Mouse (Mus musculus): Measurements from ENCODE around the gene Nt5c3b. TPM values are rescaled to one million over a fixed set of nuclear protein-coding genes. Genes with fewer than 3 reads are reported as not detected.
A peak's percentile ranks its signal among the peaks of the same experiment; 100 is the strongest.

The Nt5c3b gene
- polyA plus RNA-seq, 1 experiment from 2014 or later, result 31.6 TPM

DNA sequence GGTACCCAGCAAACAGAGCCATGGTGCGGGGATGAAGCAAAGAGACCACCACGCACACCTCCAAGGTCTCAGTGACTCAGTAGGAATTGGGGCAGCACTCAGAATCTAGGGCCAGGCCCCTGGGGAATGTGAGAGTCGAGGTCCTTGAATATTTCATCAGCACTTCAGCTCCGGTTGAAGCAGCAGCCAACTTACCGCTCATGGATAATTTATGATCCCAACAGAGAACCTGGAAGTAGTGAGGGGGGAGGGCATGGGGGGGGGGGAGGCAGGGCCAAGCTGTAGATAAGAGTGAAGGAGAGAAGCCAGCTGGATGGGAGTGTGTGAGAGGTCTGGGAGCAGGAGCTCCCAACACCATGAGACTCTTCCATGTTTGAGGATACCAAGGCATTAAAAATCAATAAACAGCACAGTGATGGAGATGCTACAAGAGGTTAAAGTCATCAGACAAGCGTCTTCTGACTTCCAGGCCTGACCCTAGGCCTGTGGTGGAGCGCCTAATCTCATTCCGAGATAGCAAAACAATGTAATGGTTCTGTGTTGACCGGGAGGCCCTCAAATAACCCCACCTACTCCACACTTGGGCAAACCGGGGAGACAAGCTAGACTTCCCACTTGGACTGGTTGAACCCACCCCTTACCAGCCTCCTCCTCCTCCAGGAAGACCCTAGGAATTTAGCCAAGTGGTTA, 38.0 kb downstream of the Nt5c3b start:
- Histone ChIP-seq H3K4me3 (ENCODE audit: low read depth, low read length) (no peak overlapping the region), H3K9me3 (ENCODE audit: control insufficient read depth) (no peaks in the 10 kb centered on the region), H3K4me1 (replicated peaks; ENCODE audit: control insufficient read depth, insufficient read depth, low read length) (peaks cover 24% of the 10 kb centered on the region), H3K27ac (ENCODE audit: low read depth, low read length) (no peak overlapping the region), H3K27me3 (replicated peaks; ENCODE audit: control insufficient read depth, insufficient read depth, low read length) (no peaks in the 10 kb centered on the region), H3K36me3 (ENCODE audit: control insufficient read depth, insufficient read depth) (no peaks in the 10 kb centered on the region), H3K4me2 (replicated peaks; ENCODE audit: low read depth) (no peak overlapping the region), H3K9ac (ENCODE audit: low read depth, low read length) (no peak overlapping the region)
- TF ChIP-seq CTCF (IDR thresholded peaks at IDR 0.05; ENCODE audit: low read depth), result no peak
- WGBS, result 36% methylated on average over 10 of the region's 10 CpGs
- no peak for ATAC-seq

DNA sequence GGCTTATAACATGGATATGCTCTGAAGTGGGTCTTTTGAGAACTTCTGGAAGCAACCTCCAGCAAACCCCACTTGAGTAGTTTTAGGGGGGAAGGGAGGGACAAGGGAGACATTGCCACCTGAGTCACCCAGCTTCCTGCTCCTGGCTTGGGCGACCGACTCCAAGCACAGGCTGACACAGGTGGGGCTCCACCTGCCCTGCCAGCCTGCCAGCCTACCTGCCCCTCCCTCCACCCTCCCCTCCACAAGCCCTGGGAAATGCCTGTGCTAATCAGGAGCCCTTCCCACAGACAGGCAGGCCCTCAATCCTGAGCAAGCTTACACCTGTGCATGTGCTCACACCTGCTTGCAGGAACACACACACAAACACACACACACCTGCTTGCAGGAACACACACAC, 38.9 kb downstream of the Nt5c3b start:
- Histone ChIP-seq H3K27ac (ENCODE audit: low read depth, low read length) (peak overlapping the region; percentile 35; the same call in 1 of the 2 replicates), H3K9ac (ENCODE audit: low read depth, low read length) (peak overlapping the region; percentile 12), H3K9me3 (ENCODE audit: control insufficient read depth) (no peaks in the 10 kb centered on the region), H3K4me2 (replicated peaks; ENCODE audit: low read depth) (no peak overlapping the region), H3K4me3 (ENCODE audit: low read depth, low read length) (no peak overlapping the region), H3K36me3 (ENCODE audit: control insufficient read depth, insufficient read depth) (no peaks in the 10 kb centered on the region), H3K27me3 (replicated peaks; ENCODE audit: control insufficient read depth, insufficient read depth, low read length) (no peaks in the 10 kb centered on the region), H3K4me1 (replicated peaks; ENCODE audit: control insufficient read depth, insufficient read depth, low read length) (peaks cover 28% of the 10 kb centered on the region)
- peak; percentile 36 for ATAC-seq
- 35% methylated on average over 2 of the region's 2 CpGs for WGBS
- no peak for TF ChIP-seq CTCF (IDR thresholded peaks at IDR 0.05; ENCODE audit: low read depth)

DNA sequence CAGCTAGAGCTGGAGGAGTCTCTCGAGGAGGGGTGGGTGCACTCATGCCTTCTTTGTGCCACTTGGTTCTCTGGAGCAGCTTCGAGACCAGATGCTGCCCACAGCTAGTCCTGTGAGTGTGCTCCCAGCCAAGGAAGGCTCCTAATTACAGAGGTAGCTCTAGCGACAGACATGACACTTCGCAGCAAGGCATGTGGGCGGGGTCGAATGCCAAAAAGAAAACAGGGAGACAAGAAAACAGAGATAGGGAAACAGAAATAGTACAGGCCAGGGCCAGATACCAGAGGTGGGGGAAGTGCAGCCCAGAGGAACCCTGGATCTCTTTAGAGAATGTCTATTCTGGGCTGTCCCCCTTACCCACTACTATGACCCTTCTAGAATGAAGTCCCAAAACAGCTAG, 39.4 kb downstream of the Nt5c3b start:
- H3K27ac ChIP-seq (ENCODE audit: low read depth, low read length), result peak overlapping the region; percentile 35; the same call in 1 of the 2 replicates
- TF ChIP-seq CTCF (IDR thresholded peaks at IDR 0.05; ENCODE audit: low read depth), result no peak
- 31% methylated on average over 6 of the region's 6 CpGs for WGBS
- ATAC-seq, result no peak
- no peak overlapping the region for H3K4me3 ChIP-seq (ENCODE audit: low read depth, low read length)
- no peaks in the 10 kb centered on the region for H3K27me3 ChIP-seq (replicated peaks; ENCODE audit: control insufficient read depth, insufficient read depth, low read length)
- peaks cover 28% of the 10 kb centered on the region for H3K4me1 ChIP-seq (replicated peaks; ENCODE audit: control insufficient read depth, insufficient read depth, low read length)
- H3K9me3 ChIP-seq (ENCODE audit: control insufficient read depth), result no peaks in the 10 kb centered on the region
- H3K4me2 ChIP-seq (replicated peaks; ENCODE audit: low read depth), result no peak overlapping the region
- no peaks in the 10 kb centered on the region for H3K36me3 ChIP-seq (ENCODE audit: control insufficient read depth, insufficient read depth)
- H3K9ac ChIP-seq (ENCODE audit: low read depth, low read length), result peak overlapping the region; percentile 12

DNA sequence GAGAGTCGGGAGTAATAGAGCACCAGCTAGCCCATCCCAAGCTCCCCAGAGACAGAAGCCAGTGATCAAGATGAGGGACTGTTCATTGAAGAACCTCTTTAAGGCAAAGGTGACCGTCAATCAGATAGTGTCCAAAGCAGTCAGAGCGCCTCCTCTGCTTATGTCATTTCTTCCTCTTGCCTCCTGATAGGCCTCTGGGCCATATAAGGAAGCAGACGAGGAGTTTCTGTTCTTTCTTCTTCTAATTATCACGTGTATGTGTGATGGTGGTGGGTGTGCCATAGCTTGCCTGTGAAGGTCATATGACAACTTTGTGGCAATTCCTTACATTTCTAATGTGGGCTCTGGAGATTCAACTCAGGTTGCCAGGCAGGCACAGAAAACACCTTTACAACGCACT, 40.8 kb downstream of the Nt5c3b start:
- Histone ChIP-seq H3K4me1 (replicated peaks; ENCODE audit: control insufficient read depth, insufficient read depth, low read length) (peaks cover 28% of the 10 kb centered on the region), H3K4me3 (ENCODE audit: low read depth, low read length) (no peak overlapping the region), H3K27ac (ENCODE audit: low read depth, low read length) (peak overlapping the region; percentile 42; the same call in 1 of the 2 replicates), H3K27me3 (replicated peaks; ENCODE audit: control insufficient read depth, insufficient read depth, low read length) (no peaks in the 10 kb centered on the region), H3K36me3 (ENCODE audit: control insufficient read depth, insufficient read depth) (no peaks in the 10 kb centered on the region), H3K9ac (ENCODE audit: low read depth, low read length) (no peak overlapping the region), H3K4me2 (replicated peaks; ENCODE audit: low read depth) (no peak overlapping the region), H3K9me3 (ENCODE audit: control insufficient read depth) (no peaks in the 10 kb centered on the region)
- TF ChIP-seq CTCF (IDR thresholded peaks at IDR 0.05; ENCODE audit: low read depth), result no peak
- ATAC-seq, result no peak
- 32% methylated on average over 6 of the region's 6 CpGs for WGBS

DNA sequence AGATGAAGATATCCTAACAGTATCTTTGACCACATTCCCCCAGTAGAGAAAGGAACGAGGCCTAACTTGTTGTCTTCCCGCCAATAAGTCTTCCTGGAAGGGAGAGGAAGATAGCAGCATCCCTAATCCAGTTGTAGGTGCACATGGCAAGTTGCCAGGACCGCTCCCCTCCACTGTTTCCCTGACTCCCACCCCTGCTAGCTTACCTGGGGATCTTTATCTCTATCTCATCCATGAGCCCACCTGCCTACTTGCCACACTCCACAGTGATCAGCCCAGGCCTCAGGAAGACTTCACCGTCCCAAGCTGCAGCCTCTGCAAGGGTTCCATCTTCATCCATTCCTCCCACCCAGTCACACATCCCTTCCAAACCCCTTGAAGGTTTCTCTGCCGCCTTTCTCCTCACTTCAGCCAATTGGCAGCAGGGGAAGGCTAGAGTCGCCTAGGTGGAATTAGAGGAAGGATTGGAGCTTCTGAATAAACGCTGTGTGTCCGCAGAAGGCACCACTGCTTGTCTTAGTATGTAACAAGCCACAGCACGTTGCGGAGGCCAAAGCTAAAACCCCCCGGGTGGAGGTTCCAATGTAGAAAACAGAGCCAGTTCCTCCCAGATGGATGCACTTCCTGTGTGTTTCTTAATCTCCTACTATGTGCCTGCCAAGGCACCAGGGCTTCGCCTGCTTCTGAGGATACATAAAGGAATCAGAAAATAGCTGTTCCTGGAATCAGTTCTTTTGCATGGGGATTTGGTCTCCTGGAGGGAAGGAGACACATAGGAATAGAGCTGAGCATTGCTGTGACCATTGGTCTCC, 41.7 kb downstream of the Nt5c3b start:
- Histone ChIP-seq H3K4me3 (ENCODE audit: low read depth, low read length) (no peak overlapping the region), H3K27me3 (replicated peaks; ENCODE audit: control insufficient read depth, insufficient read depth, low read length) (no peaks in the 10 kb centered on the region), H3K4me2 (replicated peaks; ENCODE audit: low read depth) (no peak overlapping the region), H3K27ac (ENCODE audit: low read depth, low read length) (peak overlapping the region; percentile 42; the same call in 1 of the 2 replicates), H3K4me1 (replicated peaks; ENCODE audit: control insufficient read depth, insufficient read depth, low read length) (peaks cover 28% of the 10 kb centered on the region), H3K9ac (ENCODE audit: low read depth, low read length) (no peak overlapping the region), H3K9me3 (ENCODE audit: control insufficient read depth) (no peaks in the 10 kb centered on the region), H3K36me3 (ENCODE audit: control insufficient read depth, insufficient read depth) (no peaks in the 10 kb centered on the region)
- no peak for TF ChIP-seq CTCF (IDR thresholded peaks at IDR 0.05; ENCODE audit: low read depth)
- WGBS, result 74% methylated on average over 12 of the region's 12 CpGs
- no peak for ATAC-seq

DNA sequence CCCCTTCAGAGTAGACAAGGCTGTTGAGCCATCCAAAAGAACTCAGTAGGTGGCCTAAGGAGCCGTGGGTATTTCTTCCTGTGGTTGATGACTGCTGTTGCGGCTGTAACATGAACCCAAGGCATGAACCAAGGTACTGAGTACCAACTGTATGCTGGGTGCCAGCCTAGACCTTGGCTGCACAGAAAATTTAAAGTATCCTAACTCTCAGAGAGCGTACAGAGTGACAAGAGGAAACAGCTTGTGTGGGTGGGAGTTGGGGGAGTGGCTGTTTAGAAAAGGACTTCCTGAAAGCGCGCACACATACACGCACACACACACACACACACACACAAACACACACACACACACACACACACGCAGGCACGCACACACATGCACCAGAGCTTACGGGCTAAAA, 42.3 kb downstream of the Nt5c3b start:
- Histone ChIP-seq H3K4me2 (replicated peaks; ENCODE audit: low read depth) (no peak overlapping the region), H3K27ac (ENCODE audit: low read depth, low read length) (no peak overlapping the region), H3K4me3 (ENCODE audit: low read depth, low read length) (no peak overlapping the region), H3K4me1 (replicated peaks; ENCODE audit: control insufficient read depth, insufficient read depth, low read length) (peaks cover 28% of the 10 kb centered on the region), H3K27me3 (replicated peaks; ENCODE audit: control insufficient read depth, insufficient read depth, low read length) (no peaks in the 10 kb centered on the region), H3K9ac (ENCODE audit: low read depth, low read length) (no peak overlapping the region), H3K36me3 (ENCODE audit: control insufficient read depth, insufficient read depth) (no peaks in the 10 kb centered on the region), H3K9me3 (ENCODE audit: control insufficient read depth) (no peaks in the 10 kb centered on the region)
- no peak for TF ChIP-seq CTCF (IDR thresholded peaks at IDR 0.05; ENCODE audit: low read depth)
- WGBS, result 72% methylated on average over 9 of the region's 9 CpGs
- ATAC-seq, result no peak

Measured in intestine, postnatal 0 days (tissue).